Mouse (Mus musculus) G1E (cell line): Measurements from ENCODE around the gene Col15a1.

Experiments
- CTCF ChIP-seq: IDR thresholded peaks from 2 replicates; pipeline ENCODE4 v1.5.1; 2012; ENCODE audit warnings: low read depth, low read length, inconsistent platforms, mixed read lengths
- GATA1 ChIP-seq: IDR thresholded peaks from 2 replicates; pipeline ENCODE4 v1.6.1; 2012; ENCODE audit warnings: borderline replicate concordance, low read length, inconsistent platforms, mixed read lengths
- TAL1 ChIP-seq: conservative IDR thresholded peaks from 2 replicates; pipeline ENCODE4 v1.6.1; 2012; ENCODE audit warnings: low read depth, low read length, inconsistent platforms, mixed read lengths

GRCm38 (mm10) chr4:47220544-47220943 is 12.6 kb downstream of the Col15a1 start:
- TF ChIP-seq CTCF (no peak), GATA1 (no peak), TAL1 (no peak)
